Mouse (Mus musculus) erythroblast, adult 5-6 weeks (primary cell): ENCODE measurements around the gene Exoc3l4. TPM values are rescaled to one million over a fixed set of nuclear protein-coding genes. Genes with fewer than 3 reads are reported as not detected.

Source experiments
- ATAC-seq: replicated peaks from 2 replicates; pipeline ENCODE4 v1.8.0; 2016; ENCODE audit warnings: moderate number of reproducible peaks, mild to moderate bottlenecking, moderate TSS enrichment, inconsistent platforms; ENCODE audit not compliant: poor library complexity, low FRiP score, severe bottlenecking
- total RNA-seq, 2 experiments: library from RNA; stranded (forward) in 1 of 2; stranded (reverse) in 1 of 2; fragments of 150-400 nt in 1 of 2; fragments of 200-764, 138-1000 nt in 1 of 2; gene quantifications; 2 replicates each; pipeline versions ENCODE4 v1.2.3 to v1.2.4; 2015 to 2017; ENCODE audit warnings: low replicate concordance in 2 of 2

Exoc3l4 gene
- total RNA-seq, 2 experiments from 2014 or later: not detected

DNA sequence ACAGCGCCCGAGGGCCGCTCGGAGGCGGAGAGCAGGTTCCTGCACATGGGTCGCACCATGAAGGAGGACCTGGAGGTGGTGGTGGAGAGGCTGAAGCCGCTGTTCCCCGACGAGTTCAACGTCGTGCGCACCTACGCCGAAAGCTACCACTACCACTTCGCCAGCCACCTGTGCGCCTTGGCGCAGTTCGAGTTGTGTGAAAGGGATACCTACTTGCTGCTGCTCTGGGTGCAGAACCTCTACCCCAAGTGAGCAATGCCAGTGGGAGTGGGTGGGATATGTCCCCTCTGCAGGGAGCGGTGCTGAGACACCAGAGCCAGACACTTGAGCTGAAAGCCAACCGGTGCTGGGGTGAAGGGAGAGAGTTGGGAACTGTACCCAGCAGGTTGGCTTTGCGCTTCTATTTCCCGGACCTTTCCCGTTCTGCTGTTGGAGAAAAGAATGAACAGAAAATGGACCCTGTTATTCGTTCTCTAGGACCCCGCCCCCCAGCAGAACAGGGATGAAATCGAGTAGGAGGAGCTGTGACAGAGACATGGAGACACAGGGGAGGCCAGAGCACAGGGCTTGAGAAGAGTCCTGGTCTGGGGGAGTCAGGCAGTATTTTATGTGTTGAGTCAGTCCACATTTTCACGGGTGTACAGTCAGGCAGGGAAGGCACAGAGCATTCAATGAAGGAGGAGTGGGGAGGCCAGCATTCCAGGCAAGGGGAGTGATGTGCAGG lies 29.2 kb downstream of the Exoc3l4 start:
- ATAC-seq: no peak

DNA sequence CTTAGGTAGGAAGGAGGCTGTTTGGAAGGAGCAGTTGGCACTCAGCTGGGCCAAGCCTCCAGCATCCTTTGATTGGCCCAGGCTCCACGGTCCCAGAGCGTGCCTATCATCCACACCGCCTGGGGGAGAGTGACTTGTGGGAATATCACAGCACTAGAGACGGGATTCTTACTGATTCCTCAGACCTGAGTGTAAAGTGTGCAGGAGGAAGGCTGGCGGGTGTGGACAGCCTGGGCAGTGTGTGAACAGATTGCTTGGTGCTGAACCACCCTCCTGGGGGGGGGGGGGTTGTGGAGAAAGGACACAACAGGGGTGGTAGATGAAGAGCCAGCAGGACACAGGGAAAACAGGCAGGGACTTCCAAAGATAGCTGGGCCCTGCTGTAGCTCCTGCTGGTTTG lies 29.9 kb downstream of the Exoc3l4 start:
- no peak for ATAC-seq

DNA sequence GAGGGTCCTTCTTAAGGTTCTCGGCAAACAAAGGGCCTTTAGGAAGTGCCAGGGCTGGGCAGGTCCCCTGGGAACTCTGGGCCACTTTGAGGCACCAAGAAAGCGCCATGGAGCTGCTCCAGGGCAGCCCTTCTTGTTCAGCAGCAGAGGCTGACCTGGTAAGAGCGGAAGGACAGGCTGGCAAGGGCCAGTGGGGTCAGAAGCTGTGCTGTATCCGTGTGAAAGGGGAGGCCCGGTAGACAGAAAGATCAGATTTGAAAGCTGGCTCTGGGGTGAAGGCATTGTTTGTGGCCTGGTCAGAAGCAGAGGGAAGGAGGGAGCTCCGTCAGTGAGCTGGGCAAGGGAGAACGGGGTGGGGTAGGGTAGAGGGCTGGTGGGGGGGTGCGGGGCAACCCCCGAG lies 30.5 kb downstream of the Exoc3l4 start:
- ATAC-seq: no peak

DNA sequence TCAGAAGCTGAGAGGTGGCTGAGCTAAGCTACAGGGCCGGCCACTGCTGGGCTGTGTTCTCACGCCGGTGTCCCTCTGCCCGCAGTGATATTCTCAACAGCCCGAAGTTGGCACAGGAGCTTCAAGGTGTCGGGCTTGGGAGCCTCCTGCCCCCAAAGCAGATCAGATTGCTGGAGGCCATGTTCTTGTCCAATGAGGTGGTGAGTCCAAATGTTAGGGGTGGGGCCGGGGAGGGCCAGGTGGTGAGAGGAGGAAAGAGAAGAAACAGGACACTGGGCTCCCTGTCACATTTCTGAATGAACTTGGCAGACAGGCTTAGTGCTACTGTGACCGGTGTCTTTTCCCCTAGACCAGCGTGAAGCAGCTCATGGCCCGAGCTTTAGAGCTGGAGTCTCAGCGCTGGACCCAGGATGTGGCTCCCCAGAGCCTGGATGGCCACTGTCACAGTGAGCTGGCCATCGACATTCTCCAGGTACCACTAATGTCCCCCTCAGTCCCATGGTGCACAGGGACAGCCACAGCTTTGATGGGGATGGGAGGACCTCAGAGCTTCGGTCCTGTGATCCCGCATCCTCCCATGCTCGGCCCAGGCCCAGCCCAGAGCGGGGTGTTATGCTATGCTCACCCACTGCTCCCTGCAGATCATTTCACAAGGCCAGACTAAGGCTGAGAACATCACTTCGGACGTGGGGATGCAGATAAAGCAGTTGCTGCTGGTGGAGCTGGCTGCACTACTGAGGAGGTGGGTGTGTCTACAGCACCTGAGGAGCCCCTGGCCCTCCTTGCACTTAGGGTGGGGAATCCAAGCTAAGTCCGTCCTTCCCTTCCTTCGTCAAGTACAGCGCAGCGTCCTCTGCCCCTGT lies 31.3 kb downstream of the Exoc3l4 start:
- no peak for ATAC-seq

DNA sequence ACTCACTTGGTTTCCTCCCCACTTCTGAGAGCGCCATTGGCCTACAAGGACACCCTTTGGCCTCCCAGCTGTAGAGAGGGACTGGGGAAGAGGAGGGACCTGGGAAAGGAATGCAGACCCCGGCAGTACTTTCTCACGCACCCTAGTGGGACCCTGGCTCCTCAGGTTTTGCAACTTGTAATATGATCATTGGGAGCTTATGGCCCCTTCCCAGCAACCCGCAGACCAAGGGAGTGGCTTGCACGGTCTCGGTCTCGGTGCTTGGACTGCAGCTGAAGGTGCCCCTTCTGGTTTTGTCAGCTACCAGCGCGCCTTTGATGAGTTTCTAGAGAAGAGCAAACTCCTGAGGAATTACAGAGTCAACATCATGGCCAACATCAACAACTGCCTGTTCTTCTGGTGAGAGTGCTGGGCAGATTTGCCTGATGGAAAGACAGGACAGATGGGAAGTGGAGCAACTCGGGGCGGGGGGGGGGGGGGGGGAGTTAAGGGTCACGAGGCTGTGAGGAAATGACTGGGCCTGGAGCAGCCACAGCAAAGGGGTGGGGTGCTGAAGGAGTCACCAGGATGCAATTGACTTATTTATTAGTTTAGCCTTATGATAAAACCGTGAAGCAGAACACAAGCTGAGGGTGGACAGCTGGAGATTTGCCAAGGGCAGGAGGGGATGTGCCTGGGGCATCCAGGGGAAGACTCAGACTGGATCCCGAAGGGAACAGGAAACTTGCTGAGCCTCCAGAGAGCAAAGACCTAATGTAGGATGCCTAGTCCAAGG lies 32.3 kb downstream of the Exoc3l4 start:
- ATAC-seq: no peak

DNA sequence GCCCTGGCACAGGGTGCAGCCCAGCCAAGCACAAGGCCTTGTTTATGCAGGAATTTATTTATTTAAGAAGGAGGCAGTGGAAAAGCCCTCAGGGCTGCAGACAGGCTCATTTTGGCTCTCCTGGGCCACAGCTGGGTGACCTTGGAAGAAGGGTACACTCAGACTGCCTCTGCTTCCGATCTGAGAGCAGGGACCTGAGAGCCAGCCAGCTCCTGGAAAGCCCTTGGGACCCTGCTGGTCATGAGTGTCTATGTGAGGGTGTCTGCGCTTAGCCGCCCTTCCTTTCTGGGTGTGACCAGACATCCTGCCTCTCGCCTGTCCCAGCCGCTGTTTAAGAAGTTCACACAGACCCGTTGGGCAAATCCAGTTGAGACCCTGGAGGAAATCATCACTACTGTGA lies 33.5 kb downstream of the Exoc3l4 start:
- no peak for ATAC-seq

DNA sequence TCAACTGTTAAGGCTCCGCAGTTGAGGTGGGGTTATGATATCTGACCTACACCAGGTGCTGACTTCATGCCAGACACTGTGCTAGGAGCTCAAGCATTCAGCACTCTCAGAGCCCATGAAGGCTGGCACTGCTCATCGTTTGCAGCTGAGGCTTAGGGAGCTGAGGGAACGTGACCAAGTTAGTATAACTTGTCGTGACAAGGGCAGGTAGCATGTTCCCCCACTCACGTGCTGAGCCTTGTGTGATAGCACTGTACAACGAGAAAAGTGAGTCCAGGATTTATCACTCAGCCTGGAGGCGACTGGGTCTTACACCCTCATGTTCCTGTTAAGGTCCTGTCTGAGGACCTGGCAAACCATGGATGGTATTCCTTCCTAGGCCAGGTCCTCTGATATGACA lies 34.7 kb downstream of the Exoc3l4 start:
- ATAC-seq: no peak

DNA sequence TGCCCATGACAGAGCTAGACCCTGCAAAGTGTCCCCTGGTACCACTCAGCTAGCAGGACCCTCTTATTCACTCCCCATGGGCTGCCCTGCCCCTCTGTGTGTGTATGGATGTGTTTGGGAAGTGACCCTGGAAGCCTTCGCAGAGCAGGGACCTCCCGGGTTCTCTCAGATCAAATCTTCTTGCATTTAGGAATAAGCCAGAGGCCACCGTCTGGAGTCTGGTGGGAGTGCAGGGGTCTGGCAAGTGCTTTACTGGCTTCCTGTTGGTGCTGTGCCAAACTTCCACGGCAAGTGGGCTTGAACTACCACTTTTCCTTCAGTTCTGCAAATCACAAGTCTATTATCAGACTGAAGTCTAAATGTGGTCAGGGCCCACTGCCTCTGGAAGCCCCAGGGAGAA lies 37.2 kb downstream of the Exoc3l4 start:
- no peak for ATAC-seq

DNA sequence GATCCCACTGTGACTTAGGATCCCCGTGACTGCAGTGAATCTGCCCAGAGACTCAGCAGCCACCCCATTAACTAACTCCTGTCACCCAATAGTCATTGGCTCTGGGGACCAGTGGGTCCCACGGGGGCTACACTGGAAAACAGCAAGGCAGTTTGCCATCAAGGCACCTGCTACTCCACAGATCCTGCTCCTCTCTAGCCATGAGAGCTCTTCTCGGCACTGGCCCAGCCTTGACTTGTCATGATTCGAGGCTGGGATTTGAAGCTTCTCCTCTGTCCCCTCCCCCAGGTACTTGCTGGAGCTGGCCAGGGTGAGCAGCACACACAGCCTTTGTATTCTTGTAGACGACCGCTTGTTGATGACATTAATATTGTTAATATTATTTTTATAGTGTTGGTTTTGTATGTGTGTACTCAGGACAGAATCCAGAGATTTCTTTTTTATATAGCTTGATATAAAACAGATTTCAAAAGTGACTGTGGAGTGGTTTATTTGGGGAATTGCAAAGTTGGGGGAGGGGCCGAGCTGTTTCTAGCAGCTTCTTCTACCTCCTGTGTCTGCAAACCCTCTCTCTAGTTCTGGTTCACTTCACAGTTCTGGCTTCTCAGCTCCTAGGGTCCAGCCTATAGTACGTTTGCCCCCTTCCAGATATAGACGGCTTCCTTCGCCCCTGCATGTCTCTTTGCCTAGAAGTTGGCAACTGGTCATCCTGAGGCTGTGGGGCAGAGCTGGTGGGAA lies 37.9 kb downstream of the Exoc3l4 start:
- ATAC-seq: no peak

DNA sequence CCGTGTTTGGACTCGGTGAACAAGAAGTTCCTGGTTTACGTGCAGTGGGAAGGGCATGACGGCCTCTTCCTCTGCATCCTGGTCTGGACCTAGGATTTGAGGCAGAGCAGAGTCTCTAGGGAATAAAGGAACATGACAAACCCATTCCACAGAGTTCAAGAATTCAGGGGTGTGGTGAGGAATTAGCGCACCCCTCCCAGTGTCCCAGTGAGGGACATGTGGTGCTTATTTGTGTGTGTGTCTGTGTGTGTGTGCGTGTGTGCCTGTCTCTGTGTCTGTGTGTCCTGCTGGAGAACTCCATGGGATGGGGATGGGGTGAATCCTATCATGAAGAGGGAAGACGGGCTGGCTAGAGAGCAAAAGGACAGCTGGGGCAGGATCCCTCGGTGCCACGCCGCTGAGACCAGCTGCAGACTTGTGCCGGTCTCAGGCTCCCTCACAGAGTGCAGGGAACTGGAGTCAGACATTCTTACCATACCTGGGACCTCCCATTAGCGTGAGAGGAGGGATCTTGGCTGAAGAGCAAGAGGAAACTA lies 38.6 kb downstream of the Exoc3l4 start:
- ATAC-seq: no peak

DNA sequence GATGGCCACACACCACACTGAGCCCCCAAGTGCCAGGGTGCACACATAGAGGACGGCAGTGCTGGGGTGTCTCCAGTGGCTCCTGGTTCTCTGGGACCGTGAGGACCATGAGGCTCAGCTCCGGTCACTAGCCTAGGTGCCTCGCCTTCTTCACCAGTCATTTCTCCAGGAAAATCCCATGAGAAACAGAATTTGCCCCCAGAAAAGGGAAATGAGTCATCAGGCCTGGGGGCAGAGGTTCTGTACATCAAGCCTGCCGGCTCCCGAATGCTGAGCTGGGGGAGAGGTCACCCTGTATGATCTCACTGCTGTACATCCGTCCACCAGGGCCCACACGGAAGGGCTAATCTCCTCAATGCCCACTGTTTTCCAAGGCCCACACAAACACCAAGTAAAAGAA lies 39.0 kb downstream of the Exoc3l4 start:
- no peak for ATAC-seq

DNA sequence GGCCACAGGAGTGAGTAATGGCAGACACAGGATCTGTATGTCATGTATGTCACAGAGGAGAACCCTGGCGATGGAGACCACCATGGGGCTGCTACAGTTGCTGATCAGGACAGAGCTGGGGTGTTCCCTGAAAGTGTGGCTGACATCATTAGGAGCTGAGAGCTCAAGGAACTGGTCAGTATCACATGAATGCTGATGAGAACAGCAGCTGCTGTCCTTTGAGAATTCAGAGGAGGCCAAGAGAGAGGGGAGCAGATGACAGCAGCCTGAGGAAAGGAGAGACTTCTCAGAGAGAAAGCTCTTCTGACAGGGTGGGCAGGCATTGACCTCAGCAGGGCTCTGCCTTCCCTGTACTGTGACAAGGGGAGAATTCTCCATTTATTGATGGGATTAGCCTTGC lies 40.9 kb downstream of the Exoc3l4 start:
- no peak for ATAC-seq

DNA sequence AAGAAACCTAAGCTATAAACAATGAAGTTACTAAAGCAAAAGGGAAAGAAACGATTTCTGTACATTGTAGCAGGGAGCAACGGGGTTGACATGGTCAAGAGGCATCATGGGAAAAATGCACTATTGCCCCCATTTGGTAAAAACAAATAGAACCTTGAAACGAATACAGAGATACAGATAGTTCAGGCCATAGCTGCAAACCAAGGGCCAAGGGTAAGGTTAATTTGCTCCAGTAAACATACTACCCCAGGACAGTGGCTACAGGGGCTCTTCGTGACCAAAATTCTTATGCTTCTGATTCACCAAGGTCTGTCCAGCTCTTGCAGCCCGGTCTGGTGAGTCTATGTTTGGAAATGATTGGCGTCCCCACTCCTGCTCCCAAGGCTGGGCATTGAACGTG lies 46.8 kb downstream of the Exoc3l4 start:
- no peak for ATAC-seq

DNA sequence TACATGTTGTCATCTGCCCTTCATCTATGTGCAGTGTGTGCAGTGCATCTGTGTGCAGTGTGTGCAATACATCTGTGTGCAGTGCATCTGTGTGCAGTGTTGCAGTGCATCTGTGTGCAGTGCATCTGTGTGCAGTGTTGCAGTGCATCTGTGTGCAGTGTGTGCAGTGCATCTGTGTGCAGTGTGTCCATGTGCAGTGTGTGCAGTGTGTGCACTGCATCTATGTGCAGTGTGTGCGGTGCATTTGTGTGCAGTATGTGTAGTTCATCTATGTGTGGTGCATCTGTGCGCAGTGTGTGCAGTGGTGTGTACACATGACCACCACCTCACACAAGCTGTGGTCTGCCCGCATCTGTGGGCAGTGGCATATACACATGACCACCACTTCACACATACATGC lies 49.6 kb downstream of the Exoc3l4 start:
- ATAC-seq: no peak

DNA sequence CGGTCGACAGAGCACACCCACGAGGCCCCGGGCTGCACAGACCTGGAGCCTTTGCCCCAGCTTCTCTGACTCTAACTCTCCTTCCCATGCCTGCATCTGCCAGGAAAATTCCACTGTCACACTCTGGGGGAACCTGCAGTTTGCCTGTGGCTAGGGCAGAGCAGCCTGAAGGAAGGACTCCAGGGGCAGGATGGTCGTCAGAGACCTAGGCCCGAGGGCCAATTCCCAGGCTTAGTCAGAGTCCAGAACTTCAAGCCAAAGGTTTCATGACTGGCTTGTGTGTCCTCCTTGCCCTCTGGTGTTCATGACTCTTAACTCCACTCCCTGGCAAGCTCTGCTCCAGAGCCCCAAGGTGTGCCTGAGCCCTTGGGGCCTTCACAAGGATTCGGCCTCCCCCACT lies 51.4 kb downstream of the Exoc3l4 start:
- no peak for ATAC-seq

DNA sequence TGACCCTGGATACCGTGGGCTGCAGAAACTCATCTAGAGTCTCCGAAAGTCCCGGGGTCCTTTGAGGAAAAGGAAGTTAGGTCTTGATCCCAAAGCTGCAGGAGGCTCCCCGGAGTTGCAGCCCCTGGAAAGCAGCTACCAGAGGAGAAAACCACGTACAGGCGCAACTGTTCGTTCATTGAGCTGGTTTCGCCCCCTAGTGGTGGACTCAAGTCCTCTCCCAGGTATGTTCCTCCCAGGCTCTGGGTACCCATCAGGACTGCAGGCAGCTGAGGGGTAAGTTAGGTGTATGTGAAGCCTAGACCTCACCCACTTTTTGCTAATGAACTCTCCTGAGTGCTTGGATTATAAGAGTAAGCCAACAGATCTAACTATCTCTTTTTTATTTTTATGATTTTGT lies 52.7 kb downstream of the Exoc3l4 start:
- peak; percentile 90 for ATAC-seq

DNA sequence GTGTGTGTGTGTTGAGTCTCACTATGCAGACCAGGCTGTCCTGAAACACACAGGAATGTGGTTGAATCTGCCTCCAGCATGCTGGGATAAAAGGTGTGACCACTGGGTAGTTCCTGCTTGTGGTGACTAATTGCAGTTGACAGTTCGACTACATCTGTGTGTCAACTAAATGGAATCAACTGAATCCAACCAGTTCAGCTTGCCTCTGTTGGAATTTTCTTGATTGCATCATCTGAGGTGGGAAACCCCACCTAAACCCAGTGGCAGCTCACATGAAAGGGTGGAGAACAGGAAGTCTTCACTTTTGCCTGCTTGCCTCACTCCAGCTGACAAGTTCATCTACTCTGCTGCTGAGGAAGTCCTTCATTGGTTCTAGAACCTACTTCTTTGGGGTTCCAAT lies 54.3 kb downstream of the Exoc3l4 start:
- ATAC-seq: no peak

DNA sequence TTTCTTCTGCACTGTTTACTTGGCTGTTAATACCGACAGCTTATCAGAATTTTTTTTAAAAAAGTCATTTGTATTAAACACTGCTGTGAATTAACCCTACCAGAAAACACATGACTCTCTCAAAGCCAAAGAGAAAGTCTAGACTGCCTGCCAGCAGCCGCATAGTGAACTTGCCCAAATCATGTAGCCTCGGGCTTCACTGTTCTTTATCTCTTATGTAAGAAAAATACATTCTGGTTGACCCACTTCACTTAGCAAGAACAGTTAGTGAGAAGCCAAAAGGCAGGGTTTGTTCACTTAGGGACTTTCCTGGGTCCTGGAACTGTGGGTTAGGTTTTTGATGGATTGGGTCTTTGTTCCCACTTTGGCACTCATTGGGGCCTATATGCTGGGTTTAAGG lies 54.9 kb downstream of the Exoc3l4 start:
- no peak for ATAC-seq

DNA sequence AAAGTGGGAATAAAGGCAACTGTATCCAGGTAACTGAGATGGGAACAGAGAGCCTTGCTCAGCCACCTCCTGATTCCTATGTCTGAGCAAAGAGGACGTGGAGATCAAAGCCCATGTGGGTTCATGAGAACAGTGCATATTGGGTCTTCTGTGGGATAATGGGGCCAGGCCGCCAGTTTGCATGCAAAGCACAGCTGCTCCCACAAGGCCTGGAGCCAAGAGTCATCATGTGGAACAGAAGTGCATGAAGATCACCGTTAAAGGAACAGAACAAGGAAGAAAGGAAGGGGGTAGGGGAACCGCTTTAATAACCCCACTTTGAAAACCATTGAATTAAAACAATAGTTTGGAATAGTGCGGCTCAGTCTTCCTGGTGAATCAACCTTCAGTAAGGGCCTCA lies 56.1 kb downstream of the Exoc3l4 start:
- ATAC-seq: no peak

DNA sequence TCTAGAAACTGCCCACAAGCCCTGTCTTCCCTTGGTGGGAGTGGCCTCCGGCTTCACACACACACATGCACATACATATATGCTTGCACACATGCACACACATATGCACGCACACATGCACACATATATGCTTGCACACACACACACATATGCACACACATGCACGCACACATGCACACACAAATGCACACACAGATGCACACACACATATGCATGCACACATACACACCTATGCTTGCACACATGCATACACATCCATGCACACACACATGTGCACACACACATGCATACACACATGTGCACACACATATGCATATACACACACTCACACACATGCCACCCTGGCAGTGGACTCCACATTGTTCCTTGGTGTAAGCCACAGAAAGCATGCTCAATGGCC lies 57.6 kb downstream of the Exoc3l4 start:
- ATAC-seq: no peak
